Mouse (Mus musculus): ENCODE measurements at regions not wholly inside any gene's neighbourhood (a gene's known extent, or its start where the extent isn't known, plus 50 kb on each side); places are given as distances from the start of the nearest gene placed in this dataset.

- TF ChIP-seq CTCF (IDR thresholded peaks at IDR 0.05; ENCODE audit: control insufficient read depth, insufficient read depth, insufficient replicate concordance, low read depth, low read length) (no peak), POLR2A (IDR thresholded peaks at IDR 0.05; ENCODE audit: control insufficient read depth, low read depth, low read length) (no peak)
These were observed 2507.8 kb upstream of the Gm6569 start for GRCm38 (mm10) chr15:71326596-71326995.

Data from testis, adult 2 months (tissue).